Mouse (Mus musculus) spleen, adult 2 months (tissue): Measurements from ENCODE around the gene Insig1. TPM values are rescaled to one million over a fixed set of nuclear protein-coding genes. Genes with fewer than 3 reads are reported as not detected.

ENCODE experiments used
- DNase-seq, 2 experiments: peaks; one replicate each; pipeline versions ENCODE4 v3.0.0 to v3.0.0-alpha.2; 2012 to 2021; ENCODE audit warnings: low spot score in 2 of 2, low read depth in 1 of 2
- H3K27ac ChIP-seq: fragments of 200-500 bp; 2 replicates; pipeline ENCODE4 v1.5.1; 2012; ENCODE audit warnings: low read length, inconsistent platforms; ENCODE audit not compliant: insufficient read depth
- H3K27me3 ChIP-seq: fragments of 200-500 bp; 2 replicates; pipeline ENCODE4 v1.6.1; 2012; ENCODE audit warnings: mild to moderate bottlenecking, moderate library complexity, low read length, inconsistent platforms; ENCODE audit not compliant: control insufficient read depth, insufficient read depth
- H3K36me3 ChIP-seq: fragments of 200-500 bp; 2 replicates; pipeline ENCODE4 v1.6.1; 2012; ENCODE audit warnings: mild to moderate bottlenecking, low read length, inconsistent platforms; ENCODE audit not compliant: control insufficient read depth, insufficient read depth
- H3K4me1 ChIP-seq: fragments of 200-500 bp; 2 replicates; pipeline ENCODE4 v1.6.1; 2011; ENCODE audit warnings: inconsistent platforms; ENCODE audit not compliant: control insufficient read depth, insufficient read depth, insufficient read length
- H3K4me3 ChIP-seq: fragments of 200-500 bp; 2 replicates; pipeline ENCODE4 v1.5.1; 2011; ENCODE audit warnings: mild to moderate bottlenecking, inconsistent platforms; ENCODE audit not compliant: insufficient read depth, insufficient read length; ENCODE audit errors: extremely low read depth
- CTCF ChIP-seq: fragments of 200-500 bp; IDR thresholded peaks from 2 replicates; pipeline ENCODE4 v1.5.1; 2011; ENCODE audit warnings: mild to moderate bottlenecking, inconsistent platforms; ENCODE audit not compliant: insufficient read depth, insufficient read length, insufficient replicate concordance; ENCODE audit errors: extremely low read depth
- POLR2A ChIP-seq: fragments of 200-500 bp; IDR thresholded peaks from 2 replicates; pipeline ENCODE4 v1.6.1; 2011; ENCODE audit warnings: low read depth, low read length, inconsistent platforms
- WGBS: fragments of 180-500 bp; shearing (Covaris S2); methylation state at CpG from one replicate; pipeline ENCODE4 v1.1.7; 2018; 5-methylcytosine and 5-hydroxymethylcytosine counted together
- polyA plus RNA-seq: library from polyadenylated mRNA; depleted of rRNA; stranded (reverse); fragments of >200 nt; gene quantifications from 2 replicates; pipeline ENCODE4 v1.2.3, GENCODE M21; 2012

Insig1 gene
- polyA plus RNA-seq, 1 experiment, result 20.6 TPM

DNA sequence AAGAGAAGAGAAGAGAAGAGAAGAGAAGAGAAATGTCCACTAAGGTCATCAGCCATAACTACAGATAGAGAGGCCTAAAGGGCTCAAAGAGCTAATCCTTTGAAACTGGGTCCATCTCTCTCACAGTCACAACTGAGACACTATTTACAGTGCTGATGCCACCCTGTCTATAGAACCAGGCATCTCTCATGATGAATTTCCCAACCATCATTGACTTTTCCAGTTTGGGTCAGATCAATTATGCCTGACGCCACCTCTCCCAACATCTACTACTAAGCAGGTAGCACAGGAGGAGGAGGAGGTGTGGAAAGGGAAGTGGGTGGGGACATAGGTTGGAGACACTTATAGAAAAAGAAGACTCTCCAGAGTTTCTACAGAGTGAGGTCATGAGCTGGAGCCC is 34.6 kb upstream of the Insig1 start:
- Histone ChIP-seq H3K27me3 (no peaks in the 10 kb centered on the region), H3K4me3 (no peak overlapping the region), H3K27ac (no peak overlapping the region), H3K36me3 (no peaks in the 10 kb centered on the region), H3K4me1 (no peaks in the 10 kb centered on the region)
- DNase-seq, result no peak
- TF ChIP-seq CTCF (no peak), POLR2A (no peak)
- WGBS, result 94% methylated on average over 1 of the region's 1 CpGs

GRCm38 (mm10) chr5:28037172-28037591 is 34.0 kb upstream of the Insig1 start:
- Histone ChIP-seq H3K36me3 (no peaks in the 10 kb centered on the region), H3K4me1 (no peaks in the 10 kb centered on the region), H3K27me3 (no peaks in the 10 kb centered on the region), H3K27ac (0 out of 2 replicates have a peak overlapping the region, but pooled peaks have one; percentile 26), H3K4me3 (no peak overlapping the region)
- no peak for DNase-seq
- 3% methylated on average over 3 of the region's 3 CpGs for WGBS
- no peak for TF ChIP-seq POLR2A
- TF ChIP-seq CTCF, result no peak

- WGBS, result 13% methylated on average over 5 of the region's 5 CpGs
- Histone ChIP-seq H3K36me3 (no peaks in the 10 kb centered on the region), H3K27me3 (no peaks in the 10 kb centered on the region), H3K4me3 (no peak overlapping the region), H3K4me1 (no peaks in the 10 kb centered on the region), H3K27ac (0 out of 2 replicates have a peak overlapping the region, but pooled peaks have one; percentile 26)
- DNase-seq, result no peak
- TF ChIP-seq CTCF (no peak), POLR2A (no peak)
Observed at GRCm38 (mm10) chr5:28037639-28038038, 33.5 kb upstream of the Insig1 start.

- H3K36me3 ChIP-seq, result no peaks in the 10 kb centered on the region
- no peaks in the 10 kb centered on the region for H3K4me1 ChIP-seq
- TF ChIP-seq POLR2A (no peak), CTCF (no peak)
- 6% methylated on average over 2 of the region's 2 CpGs for WGBS
- no peak overlapping the region for H3K27ac ChIP-seq
- DNase-seq, result no peak
- H3K27me3 ChIP-seq, result no peaks in the 10 kb centered on the region
- no peak overlapping the region for H3K4me3 ChIP-seq
Observed at GRCm38 (mm10) chr5:28038115-28038514, 33.0 kb upstream of the Insig1 start.

- 76% methylated on average over 7 of the region's 7 CpGs for WGBS
- Histone ChIP-seq H3K27me3 (no peaks in the 10 kb centered on the region), H3K27ac (no peak overlapping the region), H3K36me3 (no peaks in the 10 kb centered on the region), H3K4me3 (no peak overlapping the region), H3K4me1 (no peaks in the 10 kb centered on the region)
- TF ChIP-seq CTCF, result no peak
- TF ChIP-seq POLR2A, result no peak
- no peak for DNase-seq
Observed at GRCm38 (mm10) chr5:28039746-28040655, 31.2 kb upstream of the Insig1 start.

DNA sequence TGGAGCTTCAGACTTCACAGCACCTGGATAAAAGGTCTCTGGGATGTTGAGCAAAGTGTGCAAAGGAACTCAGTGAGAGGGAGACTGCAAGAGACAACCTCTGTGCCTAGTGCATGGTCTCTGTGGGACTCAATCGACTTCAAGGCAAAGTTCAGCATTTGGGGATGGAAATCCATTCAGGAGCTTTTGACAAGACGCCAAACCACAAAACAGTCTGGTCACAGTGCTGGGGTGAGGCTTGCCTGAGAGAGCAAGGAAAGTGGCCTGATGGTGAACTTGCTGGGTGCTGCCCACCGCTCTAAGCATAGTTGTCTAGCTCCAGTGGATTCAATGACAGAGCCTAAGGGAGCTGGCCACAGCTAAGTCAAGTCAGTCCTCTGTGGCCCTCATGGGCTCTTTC is 30.4 kb upstream of the Insig1 start:
- no peak overlapping the region for H3K27ac ChIP-seq
- DNase-seq, result no peak
- H3K4me3 ChIP-seq, result no peak overlapping the region
- WGBS, result 84% methylated on average over 3 of the region's 3 CpGs
- TF ChIP-seq CTCF, result no peak
- TF ChIP-seq POLR2A, result no peak
- H3K4me1 ChIP-seq, result no peaks in the 10 kb centered on the region
- H3K36me3 ChIP-seq, result no peaks in the 10 kb centered on the region
- H3K27me3 ChIP-seq, result no peaks in the 10 kb centered on the region

DNA sequence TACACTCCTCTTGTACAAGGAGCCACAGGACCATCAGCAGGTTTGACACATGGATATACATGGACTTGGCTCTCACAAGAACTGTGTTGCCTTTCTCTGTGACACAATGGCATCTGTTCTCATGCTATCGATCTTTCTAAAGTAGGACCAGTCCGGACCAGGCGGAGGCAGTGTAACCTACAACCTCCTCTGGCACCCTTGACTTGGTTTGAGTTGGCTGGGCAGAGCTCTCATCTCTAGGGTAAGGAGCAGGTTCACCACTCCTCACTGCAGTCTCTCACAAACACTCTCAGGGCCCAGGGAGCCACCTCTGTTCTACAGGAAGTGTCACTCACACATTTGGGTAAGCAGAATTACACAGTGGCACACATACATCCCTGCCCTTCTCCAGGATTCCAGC is 29.1 kb upstream of the Insig1 start:
- no peaks in the 10 kb centered on the region for H3K4me1 ChIP-seq
- 95% methylated on average over 3 of the region's 3 CpGs for WGBS
- no peaks in the 10 kb centered on the region for H3K27me3 ChIP-seq
- H3K36me3 ChIP-seq, result no peaks in the 10 kb centered on the region
- DNase-seq, result no peak
- no peak overlapping the region for H3K27ac ChIP-seq
- TF ChIP-seq CTCF (no peak), POLR2A (no peak)
- no peak overlapping the region for H3K4me3 ChIP-seq
